Mouse (Mus musculus) right cerebral cortex, postnatal 4 days (tissue): ENCODE measurements around the gene Bclaf3.

Experiments
- DNase-seq: peaks from one replicate; pipeline ENCODE4 v3.0.0-alpha.2; 2022

Gene Bclaf3

DNA sequence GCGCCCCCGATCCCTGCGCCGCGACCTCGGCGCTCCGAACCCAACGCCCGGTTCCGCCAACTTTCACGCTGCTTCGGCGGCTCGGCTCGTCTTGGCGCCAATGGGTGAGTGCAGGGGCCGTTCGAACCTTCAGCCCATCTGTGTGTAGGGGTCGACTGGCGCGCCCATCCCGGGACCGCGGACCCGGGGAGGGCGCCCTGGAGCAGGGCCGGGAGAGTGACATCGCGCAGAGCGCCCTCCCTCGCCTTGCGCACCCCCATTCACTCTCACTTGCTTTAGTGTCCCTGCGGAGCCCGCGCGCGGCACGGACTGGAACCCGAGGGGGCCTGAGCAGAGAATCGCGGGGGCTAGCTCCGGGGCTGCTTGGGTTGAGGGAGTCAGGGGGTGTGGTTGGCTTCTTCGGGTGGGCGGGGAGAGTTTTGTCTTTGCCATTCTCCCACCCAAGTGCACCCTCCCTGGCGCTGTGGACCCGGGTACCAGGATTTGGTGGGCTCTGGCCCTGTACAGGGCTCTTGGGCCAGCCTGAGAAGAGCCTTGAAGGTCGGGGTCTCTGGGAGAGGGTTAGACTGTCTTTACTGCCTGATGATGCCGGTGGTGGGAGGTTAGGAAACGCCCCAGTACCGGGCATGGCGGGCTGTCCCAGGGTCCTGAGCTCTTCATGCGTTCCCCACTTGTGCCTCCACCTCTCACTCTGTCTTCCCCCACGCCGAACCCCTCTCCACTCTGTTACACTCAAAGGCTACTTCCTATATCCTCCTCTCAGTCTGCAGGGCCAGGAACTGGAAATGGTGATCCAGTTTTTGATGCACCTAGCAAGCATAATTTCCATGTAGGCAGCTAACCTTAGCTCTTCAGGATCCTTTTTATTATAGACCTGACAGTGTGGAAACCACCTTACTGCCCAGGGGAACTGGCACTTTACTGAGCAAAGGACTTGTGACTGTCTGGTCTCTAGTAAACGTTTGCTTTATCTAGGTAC is 101.4 kb downstream of the Bclaf3 start:
- peak; percentile 32 for DNase-seq

DNA sequence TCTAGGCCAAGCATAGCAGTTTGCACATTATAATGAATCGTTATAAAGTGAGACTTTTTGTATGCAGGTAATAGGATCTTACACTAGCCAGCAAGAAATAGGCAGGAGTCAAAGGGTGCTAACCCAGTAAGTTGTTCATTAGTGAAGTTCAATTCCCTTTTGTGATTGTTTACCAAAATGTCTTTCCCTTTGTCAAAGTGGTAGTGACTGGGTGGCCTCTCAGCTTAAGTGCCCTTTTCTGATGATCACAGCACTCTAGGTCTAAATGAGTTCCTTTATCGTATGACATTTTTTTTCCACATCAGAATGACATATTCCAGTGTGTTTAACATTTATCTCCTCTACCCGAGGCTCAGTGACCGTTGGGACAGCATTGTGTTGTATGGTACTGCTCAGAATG is 102.1 kb downstream of the Bclaf3 start:
- DNase-seq = no peak

DNA sequence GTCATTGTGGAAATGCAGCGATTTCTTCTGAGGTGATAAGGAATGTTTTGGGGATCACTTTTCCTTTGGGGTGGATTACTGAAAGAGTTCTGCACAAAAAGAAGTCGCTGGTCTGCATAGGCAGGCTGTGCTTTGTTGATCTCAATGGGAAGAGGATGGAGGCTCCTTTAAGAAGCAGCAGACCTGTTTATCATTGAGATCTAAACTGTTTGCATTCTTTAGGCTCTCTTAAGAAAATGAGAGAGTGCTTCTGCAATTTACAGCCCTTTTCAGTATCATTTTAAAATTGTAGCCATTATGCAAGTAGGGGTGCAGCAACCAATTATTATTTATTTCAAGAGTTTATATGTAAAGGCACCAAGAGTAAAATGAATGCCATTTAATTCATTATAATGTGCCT is 102.7 kb downstream of the Bclaf3 start:
- no peak for DNase-seq

DNA sequence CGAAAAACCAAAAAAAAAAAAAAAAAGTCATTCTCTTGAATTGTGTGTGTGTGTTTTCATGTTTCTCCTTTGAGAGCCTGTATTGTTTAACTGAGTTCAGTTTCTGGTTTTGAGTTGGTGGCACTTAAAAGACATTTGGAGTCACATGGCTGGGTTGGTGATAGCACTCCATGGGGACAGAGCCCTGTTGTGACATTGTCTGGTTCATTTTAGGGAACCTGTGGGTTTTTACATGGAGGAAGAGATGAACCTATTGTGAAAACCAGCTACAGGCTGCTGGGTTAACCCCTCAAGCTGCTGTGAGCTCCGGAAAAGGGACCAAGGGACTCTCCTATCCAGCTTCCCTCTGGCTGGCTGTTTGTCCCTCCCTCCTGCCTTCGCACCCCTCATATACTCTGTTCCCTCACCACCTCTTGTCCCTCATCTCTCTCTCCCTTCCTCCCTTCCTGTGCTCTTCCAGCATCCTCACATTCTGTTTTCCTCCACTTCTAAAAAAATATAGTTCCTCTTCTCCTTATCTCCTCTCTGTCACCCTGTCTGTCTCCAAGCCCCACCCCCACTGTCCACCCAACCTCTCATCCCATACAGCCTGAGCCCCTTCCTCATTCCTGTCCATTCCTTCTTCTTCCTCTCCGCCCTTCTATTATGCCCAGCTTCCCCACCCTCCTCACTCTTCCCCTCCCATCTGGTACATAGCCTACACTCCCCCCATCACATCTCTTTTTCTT is 112.2 kb downstream of the Bclaf3 start:
- no peak for DNase-seq

DNA sequence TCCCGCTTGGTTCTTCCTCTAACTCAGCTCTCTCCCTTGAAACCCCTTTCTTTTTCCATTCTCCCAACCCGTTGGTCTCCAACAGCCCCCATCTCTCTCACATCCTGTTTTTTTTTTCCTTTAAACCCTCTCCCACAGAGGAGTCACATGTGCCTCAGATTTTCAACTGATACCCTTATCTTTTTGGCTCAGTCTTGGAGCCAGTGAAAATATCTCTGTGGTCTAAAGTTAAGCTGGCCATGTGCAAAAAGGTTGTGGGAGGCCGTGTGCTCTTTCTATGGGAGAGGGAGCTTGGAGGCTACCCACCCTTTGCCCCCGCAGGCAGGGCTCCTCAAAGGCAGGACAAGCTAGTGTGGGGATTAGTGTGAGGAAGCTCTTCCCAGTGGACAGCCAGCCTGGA is 113.5 kb downstream of the Bclaf3 start:
- no peak for DNase-seq
